Mouse (Mus musculus) midbrain, embryonic 11.5 days (tissue): ENCODE data around the gene Usp17la. TPM values are rescaled to one million over a fixed set of nuclear protein-coding genes. Genes with fewer than 3 reads are reported as not detected.

ENCODE experiments used
- ATAC-seq: fragments of 200-750 bp; cut with Nextera tagmentation; 2 replicates; pipeline ENCODE4 v1.8.0; 2017; ENCODE audit warnings: moderate TSS enrichment, moderate library complexity; ENCODE audit not compliant: low FRiP score
- DNase-seq: peaks from one replicate; pipeline ENCODE4 v3.0.0; 2015; ENCODE audit warnings: low spot score; ENCODE audit errors: missing footprints
- H3K27ac ChIP-seq: fragments of 300-500 bp; sonication (generic); 2 replicates; pipeline ENCODE4 v1.5.1; 2014; ENCODE audit warnings: low read depth, low read length
- H3K27me3 ChIP-seq: fragments of 300-500 bp; sonication (generic); 2 replicates; pipeline ENCODE4 v1.6.1; 2014; ENCODE audit warnings: mild to moderate bottlenecking, low read length, moderate library complexity, mixed read lengths; ENCODE audit not compliant: control insufficient read depth, insufficient read depth
- H3K36me3 ChIP-seq: fragments of 300-500 bp; sonication (generic); 2 replicates; pipeline ENCODE4 v1.6.1; 2014; ENCODE audit warnings: mild to moderate bottlenecking, low read length, moderate library complexity, mixed read lengths; ENCODE audit not compliant: control insufficient read depth, insufficient read depth
- H3K4me1 ChIP-seq: fragments of 300-500 bp; sonication (generic); 2 replicates; pipeline ENCODE4 v1.6.1; 2014; ENCODE audit warnings: low read length; ENCODE audit not compliant: control insufficient read depth, insufficient read depth
- H3K4me2 ChIP-seq: fragments of 300-500 bp; sonication (generic); 2 replicates; pipeline ENCODE4 v1.6.1; 2014; ENCODE audit warnings: mild to moderate bottlenecking, moderate library complexity
- H3K4me3 ChIP-seq: fragments of 300-500 bp; sonication (generic); 2 replicates; pipeline ENCODE4 v1.5.1; 2014; ENCODE audit warnings: low read depth, low read length
- H3K9ac ChIP-seq: fragments of 300-500 bp; sonication (generic); 2 replicates; pipeline ENCODE4 v1.6.1; 2014; ENCODE audit warnings: low read length
- H3K9me3 ChIP-seq: fragments of 300-500 bp; sonication (generic); 2 replicates; pipeline ENCODE4 v1.6.1; 2016; ENCODE audit warnings: low read length; ENCODE audit not compliant: control insufficient read depth
- WGBS: fragments of 180-500 bp; shearing (Covaris S2); extraction: QIAGEN DNeasy Blood & Tissue Kit; methylation state at CpG from one replicate; pipeline ENCODE4 v1.1.7; 2014; 5-methylcytosine and 5-hydroxymethylcytosine counted together
- polyA plus RNA-seq: library from polyadenylated mRNA; unstranded; fragments of >200 nt; fragmentation: Nextera tagmentation; extraction: Ambion mirVana; gene quantifications from 2 replicates; pipeline ENCODE4 v1.2.1, GENCODE M21; 2014

Usp17la gene
- polyA plus RNA-seq, 1 experiment from 2014 or later = not detected

- no peak within 1 kb of the TSS for H3K4me3 ChIP-seq
- H3K36me3 ChIP-seq = no peaks in the 10 kb centered on the region
- WGBS = 90% methylated on average over 2 of the region's 2 CpGs
- no peak within 1 kb of the TSS for H3K27ac ChIP-seq
- H3K9me3 ChIP-seq = no peaks in the 10 kb centered on the region
- no peak within 1 kb of the TSS for H3K4me2 ChIP-seq
- H3K4me1 ChIP-seq = no peaks in the 10 kb centered on the region
- ATAC-seq (no peak), DNase-seq (no peak)
- H3K27me3 ChIP-seq = no peaks in the 10 kb centered on the region
- H3K9ac ChIP-seq = no peak within 1 kb of the TSS
Observed at GRCm38 (mm10) chr7:104895852-104896251, 39.0 kb downstream of the Usp17la start, which contains the start of gene Olfr666. Gene Olfr666 (minus strand): TSS chr7:104895952.

Other genes with a start within 250 kb of the Usp17la start
- gene Olfr656, start 243.1 kb upstream of the Usp17la start, polyA plus RNA-seq = not detected in 2 replicates
- not detected in 2 replicates for gene Olfr657, start 232.2 kb upstream of the Usp17la start, polyA plus RNA-seq
- not detected in 2 replicates for gene Olfr658, start 209.7 kb upstream of the Usp17la start, polyA plus RNA-seq
- gene Olfr659, start 190.3 kb upstream of the Usp17la start, polyA plus RNA-seq = not detected in 2 replicates
- not detected in 2 replicates for gene Olfr661, start 170.5 kb upstream of the Usp17la start, polyA plus RNA-seq
- gene Usp17le, start 79.5 kb upstream of the Usp17la start, polyA plus RNA-seq = not detected in 2 replicates
- gene Usp17lb, start 14.4 kb upstream of the Usp17la start, polyA plus RNA-seq = not detected in 2 replicates
- not detected in 2 replicates for gene Olfr665, start 21.0 kb downstream of the Usp17la start, polyA plus RNA-seq
- gene Olfr666, start 38.9 kb downstream of the Usp17la start, polyA plus RNA-seq = not detected in 2 replicates
- not detected in 2 replicates for gene Olfr667, start 64.5 kb downstream of the Usp17la start, polyA plus RNA-seq
- gene Olfr668, start 71.0 kb downstream of the Usp17la start, polyA plus RNA-seq = not detected in 2 replicates
- not detected in 2 replicates for gene Olfr669, start 77.2 kb downstream of the Usp17la start, polyA plus RNA-seq
- gene Olfr670, start 105.6 kb downstream of the Usp17la start, polyA plus RNA-seq = not detected in 2 replicates
- not detected in 2 replicates for gene Olfr671, start 122.1 kb downstream of the Usp17la start, polyA plus RNA-seq
- not detected in 2 replicates for gene Olfr672, start 145.0 kb downstream of the Usp17la start, polyA plus RNA-seq
- gene Olfr675, start 171.5 kb downstream of the Usp17la start, polyA plus RNA-seq = not detected in 2 replicates
- not detected in 2 replicates for gene Olfr676, start 175.7 kb downstream of the Usp17la start, polyA plus RNA-seq
- not detected in 2 replicates for gene Olfr677, start 194.4 kb downstream of the Usp17la start, polyA plus RNA-seq
- not detected in 2 replicates for gene Olfr678, start 207.5 kb downstream of the Usp17la start, polyA plus RNA-seq
- gene Olfr679, start 224.2 kb downstream of the Usp17la start, polyA plus RNA-seq = not detected in 2 replicates
- gene Olfr680-ps1, start 235.8 kb downstream of the Usp17la start, polyA plus RNA-seq = not detected in 2 replicates